ENCODE assay signal across 14 mouse cellular contexts in genomic region chr1:78688149-78688548, GRCm38 (mm10). TPM values are rescaled to one million over a fixed set of nuclear protein-coding genes. Genes with fewer than 3 reads are reported as not detected.
DNase-seq lines count a peak whose midpoint lies in the region; ATAC-seq and TF ChIP-seq lines count a peak whose summit lies in the region.
"Had no signal": no experiment of that assay in that cellular context is flagged by ENCODE, and none has a peak within 500 bp of the region (broad histone marks: within the 10 kb centered on the region; RNA-seq: fewer than 3 reads in every experiment).

No protein-coding gene starts in this region.

- H3K4me3 ChIP-seq in gastrocnemius, adult 2 months: no peak overlapping the region
- H3K4me3 ChIP-seq in liver, embryonic 14.5 days (ENCODE audit: insufficient read depth in 1 of 2, low read depth in 2 of 2, low read length in 2 of 2): no peak overlapping the region
- no peak overlapping the region for H3K4me3 ChIP-seq in liver, postnatal 0 days (ENCODE audit: low read depth, low read length)
- H3K4me3 ChIP-seq: heart, embryonic 12.5 days had no signal

- DNase-seq in gastrocnemius, adult 2 months: no peak
- no peak for DNase-seq in gastrocnemius, adult 8-10 months (ENCODE audit: low spot score in 2 of 2)
- DNase-seq in liver, embryonic 14.5 days (ENCODE audit: low read depth in 3 of 3, low spot score in 3 of 3): no peak
- DNase-seq in liver, postnatal 0 days: no peak
- DNase-seq in NIH3T3 (ENCODE audit: low read depth): peak; percentile 39
- DNase-seq in brain, embryonic 14.5 days (ENCODE audit: low read depth): peak; percentile 12
- DNase-seq in adrenal gland, postnatal 14 days: no peak
- DNase-seq: gastrocnemius, postnatal 36 days; kidney, postnatal 10 days; layer of hippocampus, adult 9-11 months had no signal

- no peak overlapping the region for H3K4me2 ChIP-seq in liver, embryonic 14.5 days (ENCODE audit: low read depth)
- H3K4me2 ChIP-seq in liver, postnatal 0 days (ENCODE audit: low read depth, low read length): no peak overlapping the region
- H3K4me2 ChIP-seq: heart, embryonic 12.5 days had no signal

- H3K9ac ChIP-seq in liver, embryonic 14.5 days (replicated peaks): no peak overlapping the region
- no peak overlapping the region for H3K9ac ChIP-seq in liver, postnatal 0 days (replicated peaks)
- H3K9ac ChIP-seq: heart, embryonic 12.5 days had no signal

- TF ChIP-seq EP300 in liver, embryonic 14.5 days (IDR thresholded peaks at IDR 0.05; ENCODE audit: low read depth): no peak
- no peak for TF ChIP-seq EP300 in liver, postnatal 0 days (IDR thresholded peaks at IDR 0.05; ENCODE audit: low read depth)

- intact Hi-C loops in gastrocnemius, adult 2 months (cut with DNase I): loop anchor here (5.0 kb wide), 1 partner anchor 151 kb away; no protein-coding TSS in a partner anchor

- no peaks in the 10 kb centered on the region for H3K4me1 ChIP-seq in liver, embryonic 14.5 days (replicated peaks; ENCODE audit: control insufficient read depth in 2 of 2, insufficient read depth in 2 of 2, low read length in 1 of 2)
- H3K4me1 ChIP-seq in liver, postnatal 0 days (ENCODE audit: insufficient read depth): no peaks in the 10 kb centered on the region

- WGBS in liver, embryonic 14.5 days (ENCODE audit: insufficient replicate concordance): 81% methylated on average over 7 of the region's 7 CpGs
- 85% methylated on average over 7 of the region's 7 CpGs for WGBS in liver, postnatal 0 days (ENCODE audit: insufficient replicate concordance)

- TF ChIP-seq POLR2A in brain, embryonic 14.5 days (IDR thresholded peaks at IDR 0.05; ENCODE audit: borderline replicate concordance, extremely low read depth, insufficient read depth, insufficient read length, poor library complexity, severe bottlenecking): no peak

- no peak overlapping the region for H3K27ac ChIP-seq in gastrocnemius, adult 2 months
- H3K27ac ChIP-seq in liver, embryonic 14.5 days: no peak overlapping the region
- H3K27ac ChIP-seq in liver, postnatal 0 days (ENCODE audit: low read depth): no peak overlapping the region
- H3K27ac ChIP-seq: macrophage had no signal

- H3K36me3 ChIP-seq in liver, embryonic 14.5 days (replicated peaks; ENCODE audit: control insufficient read depth, insufficient read depth, low read depth): no peaks in the 10 kb centered on the region; the same call in 1 of the 2 replicates
- H3K36me3 ChIP-seq in liver, postnatal 0 days (replicated peaks; ENCODE audit: insufficient read depth, low read length): peaks cover 14% of the 10 kb centered on the region

- ATAC-seq in liver, embryonic 14.5 days (ENCODE audit: insufficient read depth): no peak
- ATAC-seq in liver, postnatal 0 days: no peak
- ATAC-seq: inflammation-experienced regulatory T-cells, adult 6 months; midbrain, embryonic 16.5 days had no signal

- TF ChIP-seq CTCF in gastrocnemius, adult 2 months (IDR thresholded peaks at IDR 0.05): peak; percentile 48
- 0 out of 2 replicates have a peak, but pooled peaks have one; percentile 18 for TF ChIP-seq CTCF in liver, embryonic 14.5 days (IDR thresholded peaks at IDR 0.05; ENCODE audit: low read depth)
- TF ChIP-seq CTCF in liver, postnatal 0 days (IDR thresholded peaks at IDR 0.05; ENCODE audit: low read depth): no peak
- peak; percentile 36; the same call in 1 of the 2 replicates for TF ChIP-seq CTCF in brain, embryonic 14.5 days (IDR thresholded peaks at IDR 0.05; ENCODE audit: borderline replicate concordance, extremely low read depth, insufficient read depth, insufficient read length)

- H3K27me3 ChIP-seq in liver, embryonic 14.5 days (ENCODE audit: control insufficient read depth, insufficient read depth, low read length): no peaks in the 10 kb centered on the region
- no peaks in the 10 kb centered on the region for H3K27me3 ChIP-seq in liver, postnatal 0 days (ENCODE audit: insufficient read depth, low read length)
- H3K27me3 ChIP-seq: heart, embryonic 12.5 days had no signal

- H3K9me3 ChIP-seq in liver, embryonic 14.5 days (ENCODE audit: control insufficient read depth, low read length): no peaks in the 10 kb centered on the region
- H3K9me3 ChIP-seq in liver, postnatal 0 days (ENCODE audit: low read length): no peaks in the 10 kb centered on the region
- H3K9me3 ChIP-seq: heart, embryonic 12.5 days had no signal

RNA-seq across cellular contexts. Expression of gene Utp14b, which starts 30.3 kb away (rescaled TPM):
- 1 to 10 TPM; 1.6 to 2.6 TPM for total RNA-seq in gastrocnemius, adult 2 months (2021)
- 1 to 10 TPM in 1 of 4 experiments, under 1 TPM in 3; 0.80 to 2.5 (median 0.91) TPM for total RNA-seq in gastrocnemius, adult 8-10 months (2022)
- 0.79 and 1.4 TPM in 2 replicates for polyA plus RNA-seq in liver, embryonic 14.5 days (2012; rRNA removed)
- polyA plus RNA-seq in liver, embryonic 14.5 days (2014; fragmentation: Nextera tagmentation; extraction: Ambion mirVana): 0.83 and 0.93 TPM in 2 replicates
- polyA plus RNA-seq in liver, postnatal 0 days (2015; fragmentation: Nextera tagmentation; extraction: Ambion mirVana): 0.59 and 0.65 TPM in 2 replicates
- polyA plus RNA-seq in brain, embryonic 14.5 days (2012; rRNA removed): 3.5 and 6.0 TPM in 2 replicates
- total RNA-seq in adrenal gland, postnatal 14 days (2021): 3.1 and 3.6 TPM in 2 replicates

RNA-seq across cellular contexts. Expression of gene Acsl3, which starts 30.5 kb away (rescaled TPM):
- total RNA-seq in gastrocnemius, adult 2 months (2021): 10 to 100 TPM in 1 of 2 experiments, 1 to 10 TPM in 1; 7.3 to 21.1 TPM
- total RNA-seq in gastrocnemius, adult 8-10 months (2022): 10 to 100 TPM in 2 of 4 experiments, 1 to 10 TPM in 2; 6.1 to 23.4 (median 9.1) TPM
- polyA plus RNA-seq in liver, embryonic 14.5 days (2012; rRNA removed): 6.7 and 9.3 TPM in 2 replicates
- 19.7 and 20.1 TPM in 2 replicates for polyA plus RNA-seq in liver, embryonic 14.5 days (2014; fragmentation: Nextera tagmentation; extraction: Ambion mirVana)
- 7.6 and 8.4 TPM in 2 replicates for polyA plus RNA-seq in liver, postnatal 0 days (2015; fragmentation: Nextera tagmentation; extraction: Ambion mirVana)
- 38.0 and 45.8 TPM in 2 replicates for polyA plus RNA-seq in brain, embryonic 14.5 days (2012; rRNA removed)
- total RNA-seq in adrenal gland, postnatal 14 days (2021): 11.9 and 15.6 TPM in 2 replicates

Comparison
In these comparisons a context has a peak if more than half of its experiments do, and no peak if none do; other contexts are left out.
1. DNase-seq: peak in NIH3T3 (single experiment) and brain, embryonic 14.5 days (single experiment); none in gastrocnemius, adult 2 months (single experiment), gastrocnemius, adult 8-10 months (0 of 2), liver, embryonic 14.5 days (0 of 3), liver, postnatal 0 days (single experiment) and adrenal gland, postnatal 14 days (single experiment).